Mouse (Mus musculus): ENCODE measurements around the gene Ptgis. TPM values are rescaled to one million over a fixed set of nuclear protein-coding genes. Genes with fewer than 3 reads are reported as not detected.

Gene Ptgis
- polyA plus RNA-seq, 1 experiment = 1.2 TPM

DNA sequence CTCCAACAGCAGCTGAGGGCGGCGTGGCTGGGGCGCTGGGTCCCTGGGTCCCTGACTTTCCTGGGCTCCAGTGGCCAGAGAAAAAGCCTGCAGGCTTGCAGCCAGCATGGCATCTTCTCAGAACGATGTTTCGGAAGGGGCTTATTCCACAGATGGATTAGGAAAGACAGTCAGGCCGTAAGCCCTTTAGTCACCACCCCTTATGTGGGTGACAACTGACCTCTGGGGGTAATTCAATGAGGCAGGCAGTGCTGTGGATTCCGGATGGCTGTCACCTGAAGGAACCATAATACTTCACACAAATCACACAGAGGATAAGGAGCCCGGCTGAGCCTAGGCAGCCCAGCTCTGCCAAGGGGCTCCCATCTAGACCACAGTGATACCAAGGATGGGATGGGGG lies 59.3 kb downstream of the Ptgis start:
- no peak overlapping the region for H3K4me3 ChIP-seq (replicated peaks; ENCODE audit: control insufficient read depth, low read depth, low read length)
- H3K27ac ChIP-seq (ENCODE audit: control insufficient read depth, insufficient read depth, low read depth, low read length, poor library complexity) = no peak overlapping the region
- TF ChIP-seq CTCF (IDR thresholded peaks at IDR 0.05; ENCODE audit: control insufficient read depth, insufficient read depth, low read length) (no peak), POLR2A (IDR thresholded peaks at IDR 0.05; ENCODE audit: borderline replicate concordance, control insufficient read depth, low read depth, low read length) (no peak)
- H3K4me1 ChIP-seq (ENCODE audit: control insufficient read depth, insufficient read depth, low read length) = no peaks in the 10 kb centered on the region
- 80% methylated on average over 8 of the region's 8 CpGs for WGBS

DNA sequence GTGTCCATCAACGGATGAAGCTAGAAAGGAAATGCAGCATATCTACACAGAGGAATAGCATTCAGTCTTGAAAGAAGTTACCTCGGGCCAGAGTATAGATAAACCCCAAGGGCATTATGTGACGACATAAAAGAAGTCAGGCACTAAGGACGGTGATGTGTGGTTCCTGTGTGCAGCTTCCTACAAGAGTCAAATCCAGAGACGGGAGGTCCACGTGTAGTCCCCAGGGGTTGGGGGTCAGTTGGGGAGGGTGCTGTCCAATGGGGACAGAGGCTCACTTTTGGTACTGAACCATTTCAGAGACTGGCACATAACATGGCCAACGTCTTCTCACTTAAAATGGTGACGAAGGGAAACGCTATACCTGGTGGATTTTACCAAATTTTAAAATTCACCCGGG lies 61.1 kb downstream of the Ptgis start:
- no peak overlapping the region for H3K4me3 ChIP-seq (replicated peaks; ENCODE audit: control insufficient read depth, low read depth, low read length)
- 67% methylated on average over 10 of the region's 10 CpGs for WGBS
- H3K27ac ChIP-seq (ENCODE audit: control insufficient read depth, insufficient read depth, low read depth, low read length, poor library complexity) = no peak overlapping the region
- H3K4me1 ChIP-seq (ENCODE audit: control insufficient read depth, insufficient read depth, low read length) = no peaks in the 10 kb centered on the region
- no peak for TF ChIP-seq POLR2A (IDR thresholded peaks at IDR 0.05; ENCODE audit: borderline replicate concordance, control insufficient read depth, low read depth, low read length)
- no peak for TF ChIP-seq CTCF (IDR thresholded peaks at IDR 0.05; ENCODE audit: control insufficient read depth, insufficient read depth, low read length)

DNA sequence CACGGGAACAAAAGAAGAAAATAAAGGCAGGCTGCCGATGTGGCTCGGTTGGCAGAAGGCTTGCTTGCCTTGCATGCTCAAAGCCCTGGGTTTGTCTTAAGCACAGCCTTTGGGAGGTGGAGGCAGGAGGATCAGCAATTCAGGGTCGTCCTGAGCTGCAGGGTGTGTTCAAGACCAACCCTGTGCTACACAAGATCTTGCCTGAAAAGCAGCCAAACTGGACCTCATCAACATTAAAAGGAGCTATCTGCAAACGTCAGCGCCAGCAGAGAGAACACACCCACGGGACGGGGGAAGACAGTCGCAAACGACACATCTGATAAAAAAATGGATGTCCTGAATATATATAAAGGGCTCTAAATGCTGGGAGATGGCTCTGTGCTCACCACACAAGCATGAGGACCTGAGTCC lies 63.2 kb downstream of the Ptgis start:
- no peak overlapping the region for H3K4me3 ChIP-seq (replicated peaks; ENCODE audit: control insufficient read depth, low read depth, low read length)
- H3K4me1 ChIP-seq (ENCODE audit: control insufficient read depth, insufficient read depth, low read length) = no peaks in the 10 kb centered on the region
- TF ChIP-seq CTCF (IDR thresholded peaks at IDR 0.05; ENCODE audit: control insufficient read depth, insufficient read depth, low read length) (no peak), POLR2A (IDR thresholded peaks at IDR 0.05; ENCODE audit: borderline replicate concordance, control insufficient read depth, low read depth, low read length) (no peak)
- 52% methylated on average over 10 of the region's 10 CpGs for WGBS
- no peak overlapping the region for H3K27ac ChIP-seq (ENCODE audit: control insufficient read depth, insufficient read depth, low read depth, low read length, poor library complexity)

DNA sequence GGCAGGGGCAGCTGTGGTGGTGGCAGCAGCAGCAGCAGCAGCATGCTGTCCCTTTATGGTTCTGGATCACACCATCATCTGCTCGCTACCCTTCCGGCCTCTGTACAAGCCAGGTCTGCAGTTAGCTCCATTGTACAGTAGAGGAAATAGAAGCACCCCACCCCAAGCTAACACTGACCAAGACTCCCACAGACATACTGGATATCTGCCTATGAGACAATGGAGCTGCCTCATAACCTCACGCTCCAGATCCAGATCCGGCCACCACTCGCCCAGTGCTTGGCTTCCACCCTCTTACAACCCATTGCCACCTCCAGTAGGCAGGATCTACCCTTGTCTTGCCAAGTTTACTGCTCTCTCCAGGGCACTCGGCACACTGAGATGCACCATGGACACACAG lies 65.1 kb downstream of the Ptgis start:
- Histone ChIP-seq H3K27ac (ENCODE audit: control insufficient read depth, insufficient read depth, low read depth, low read length, poor library complexity) (no peak overlapping the region), H3K4me3 (replicated peaks; ENCODE audit: control insufficient read depth, low read depth, low read length) (no peak overlapping the region), H3K4me1 (ENCODE audit: control insufficient read depth, insufficient read depth, low read length) (no peaks in the 10 kb centered on the region)
- no peak for TF ChIP-seq POLR2A (IDR thresholded peaks at IDR 0.05; ENCODE audit: borderline replicate concordance, control insufficient read depth, low read depth, low read length)
- TF ChIP-seq CTCF (IDR thresholded peaks at IDR 0.05; ENCODE audit: control insufficient read depth, insufficient read depth, low read length) = no peak
- WGBS = 84% methylated on average over 6 of the region's 6 CpGs

DNA sequence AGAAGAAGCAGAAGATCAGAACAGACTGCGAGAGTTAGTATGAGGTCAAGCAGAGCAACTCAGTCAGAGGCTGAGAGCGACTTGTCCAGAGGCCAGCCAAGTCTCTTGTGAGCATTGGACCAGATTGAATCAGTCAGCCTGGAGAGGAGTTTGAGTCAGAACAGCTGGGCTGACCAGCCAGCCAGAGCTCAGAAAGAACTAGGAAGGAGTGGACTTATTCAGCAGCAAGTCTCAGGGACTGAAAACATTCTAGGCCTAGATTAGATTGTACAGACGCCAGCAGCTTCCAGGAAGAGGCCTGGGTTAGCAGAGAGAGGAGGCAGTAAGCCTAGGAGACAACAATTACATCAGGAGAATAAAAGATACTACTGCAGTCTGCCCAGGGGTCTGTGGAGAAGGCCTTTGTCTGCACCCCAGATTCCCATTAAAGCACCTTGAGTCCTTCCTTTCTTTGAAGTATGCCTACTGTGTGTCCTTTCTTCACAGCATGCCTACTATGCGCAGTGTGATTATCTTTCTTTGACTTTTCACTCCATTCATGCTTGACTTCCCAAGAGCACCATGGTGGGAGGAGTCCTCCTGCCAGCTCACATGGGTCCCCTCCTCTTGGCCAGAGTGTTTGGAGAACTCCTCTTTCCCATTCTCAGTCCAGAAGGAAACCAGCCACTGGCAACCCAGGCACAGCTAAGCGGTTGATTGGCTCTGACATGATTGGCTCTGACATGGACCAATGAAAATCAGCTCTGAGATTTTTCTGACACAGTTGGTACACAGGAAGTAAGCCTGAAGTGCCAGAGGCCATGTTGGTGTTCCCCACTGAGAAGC lies 67.1 kb downstream of the Ptgis start:
- no peak for TF ChIP-seq POLR2A (IDR thresholded peaks at IDR 0.05; ENCODE audit: borderline replicate concordance, control insufficient read depth, low read depth, low read length)
- TF ChIP-seq CTCF (IDR thresholded peaks at IDR 0.05; ENCODE audit: control insufficient read depth, insufficient read depth, low read length) = no peak
- WGBS = 75% methylated on average over 5 of the region's 5 CpGs
- Histone ChIP-seq H3K27ac (ENCODE audit: control insufficient read depth, insufficient read depth, low read depth, low read length, poor library complexity) (no peak overlapping the region), H3K4me3 (replicated peaks; ENCODE audit: control insufficient read depth, low read depth, low read length) (no peak overlapping the region), H3K4me1 (ENCODE audit: control insufficient read depth, insufficient read depth, low read length) (no peaks in the 10 kb centered on the region)

DNA sequence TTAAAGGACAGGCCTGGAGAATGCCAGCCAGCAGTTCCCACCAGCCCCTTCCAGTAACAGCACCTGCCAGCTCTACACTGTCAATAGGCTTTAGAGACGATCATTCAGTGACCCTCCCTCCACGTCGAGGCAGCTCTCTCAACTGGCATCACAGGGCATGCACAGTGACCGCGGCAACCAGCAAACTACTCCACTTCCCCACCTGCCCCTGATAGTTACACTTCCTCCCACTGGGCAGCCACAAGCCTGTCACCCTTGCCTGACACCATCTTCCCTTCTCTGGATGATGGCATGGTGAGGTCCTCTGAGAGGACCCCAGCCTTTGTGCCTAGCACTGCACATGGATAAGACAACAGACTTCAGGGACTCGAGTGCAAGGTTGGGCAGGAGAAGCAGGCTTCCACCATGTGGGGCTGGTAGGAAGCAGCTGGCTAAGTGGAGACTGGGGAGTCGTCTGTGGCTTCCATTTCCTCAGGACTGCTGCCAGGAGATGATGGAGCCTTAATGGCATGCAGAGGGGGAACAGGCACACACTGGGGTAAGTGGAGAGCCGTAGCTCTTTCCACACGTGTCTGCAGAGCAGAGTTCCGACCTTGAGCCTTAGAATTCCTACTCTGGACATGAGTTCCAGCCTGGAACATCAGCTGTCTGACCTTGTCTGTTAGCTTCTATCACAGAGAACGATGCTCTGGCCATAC lies 72.7 kb downstream of the Ptgis start:
- WGBS = 7% methylated on average over 11 of the region's 11 CpGs
- Histone ChIP-seq H3K4me3 (replicated peaks; ENCODE audit: control insufficient read depth, low read depth, low read length) (no peak overlapping the region), H3K27ac (ENCODE audit: control insufficient read depth, insufficient read depth, low read depth, low read length, poor library complexity) (no peak overlapping the region), H3K4me1 (ENCODE audit: control insufficient read depth, insufficient read depth, low read length) (no peaks in the 10 kb centered on the region; the same call in 1 of the 2 replicates)
- no peak for TF ChIP-seq POLR2A (IDR thresholded peaks at IDR 0.05; ENCODE audit: borderline replicate concordance, control insufficient read depth, low read depth, low read length)
- no peak for TF ChIP-seq CTCF (IDR thresholded peaks at IDR 0.05; ENCODE audit: control insufficient read depth, insufficient read depth, low read length)

DNA sequence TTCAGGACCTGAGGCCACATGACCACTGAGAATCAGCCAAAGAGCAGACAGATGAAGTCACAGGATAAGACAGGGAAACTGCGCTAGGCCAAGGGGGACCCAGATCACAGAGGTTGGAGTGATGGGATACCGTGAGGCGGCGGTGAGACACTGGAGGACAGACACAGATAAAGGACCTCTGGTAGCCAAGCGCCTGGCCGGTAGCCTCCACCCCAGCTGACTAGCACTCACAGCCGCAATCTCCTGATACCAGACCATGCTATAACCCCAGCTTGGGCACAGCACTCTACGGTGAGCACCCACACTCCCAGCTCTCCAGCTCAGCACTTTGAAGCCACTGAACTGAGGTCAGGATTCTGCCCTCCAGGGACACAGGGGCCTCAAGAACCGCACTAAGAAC lies 76.8 kb downstream of the Ptgis start:
- TF ChIP-seq POLR2A (IDR thresholded peaks at IDR 0.05; ENCODE audit: borderline replicate concordance, control insufficient read depth, low read depth, low read length) = no peak
- TF ChIP-seq CTCF (IDR thresholded peaks at IDR 0.05; ENCODE audit: control insufficient read depth, insufficient read depth, low read length) = no peak
- no peak overlapping the region for H3K4me3 ChIP-seq (replicated peaks; ENCODE audit: control insufficient read depth, low read depth, low read length)
- H3K4me1 ChIP-seq (ENCODE audit: control insufficient read depth, insufficient read depth, low read length) = no peaks in the 10 kb centered on the region; the same call in 1 of the 2 replicates
- no peak overlapping the region for H3K27ac ChIP-seq (ENCODE audit: control insufficient read depth, insufficient read depth, low read depth, low read length, poor library complexity)
- 83% methylated on average over 9 of the region's 9 CpGs for WGBS

DNA sequence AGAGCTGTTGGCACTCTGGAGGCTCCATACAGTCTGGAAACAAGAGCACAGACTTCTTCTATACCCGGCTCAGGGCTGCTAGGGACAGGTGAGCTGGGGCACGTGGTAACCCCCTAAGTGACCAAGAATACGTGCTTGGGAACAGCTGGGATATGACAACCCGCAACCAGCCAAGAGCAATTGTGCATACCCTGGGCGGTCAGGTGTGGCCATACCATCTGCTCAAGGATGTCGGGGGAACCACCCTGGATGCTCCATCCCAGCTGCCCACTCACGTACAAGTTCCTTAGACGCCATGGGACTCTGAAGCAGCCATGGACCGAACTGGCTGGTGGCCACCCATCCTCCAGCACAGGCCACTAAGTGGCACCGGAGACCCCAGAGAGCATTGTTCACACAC lies 77.3 kb downstream of the Ptgis start:
- no peak overlapping the region for H3K27ac ChIP-seq (ENCODE audit: control insufficient read depth, insufficient read depth, low read depth, low read length, poor library complexity)
- WGBS = 89% methylated on average over 10 of the region's 10 CpGs
- TF ChIP-seq CTCF (IDR thresholded peaks at IDR 0.05; ENCODE audit: control insufficient read depth, insufficient read depth, low read length) (no peak), POLR2A (IDR thresholded peaks at IDR 0.05; ENCODE audit: borderline replicate concordance, control insufficient read depth, low read depth, low read length) (no peak)
- H3K4me3 ChIP-seq (replicated peaks; ENCODE audit: control insufficient read depth, low read depth, low read length) = no peak overlapping the region
- H3K4me1 ChIP-seq (ENCODE audit: control insufficient read depth, insufficient read depth, low read length) = no peaks in the 10 kb centered on the region; the same call in 1 of the 2 replicates
